Comparison of ENCODE assay signal across 30 mouse cellular contexts in genomic region chr1:162882681-162883080, GRCm38 (mm10). TPM values are rescaled to one million over a fixed set of nuclear protein-coding genes. Genes with fewer than 3 reads are reported as not detected.
DNase-seq lines count a peak whose midpoint lies in the region; ATAC-seq and TF ChIP-seq lines count a peak whose summit lies in the region.
"Had no signal": no experiment of that assay in that cellular context is flagged by ENCODE, and none has a peak within 500 bp of the region (broad histone marks: within the 10 kb centered on the region; RNA-seq: fewer than 3 reads in every experiment).

No protein-coding gene starts in this region.

- H3K4me3 ChIP-seq in heart, adult 2 months, result no peak overlapping the region
- no peak overlapping the region for H3K4me3 ChIP-seq in liver, adult 2 months (ENCODE audit: insufficient read depth, low read depth, low read length)
- no peak overlapping the region for H3K4me3 ChIP-seq in liver, postnatal 0 days (ENCODE audit: low read depth, low read length)
- H3K4me3 ChIP-seq in midbrain, embryonic 15.5 days, result no peak overlapping the region
- H3K4me3 ChIP-seq: heart, embryonic 15.5 days had no signal

- WGBS in heart, adult 2 months, result 63% methylated on average over 4 of the region's 4 CpGs
- 58% methylated on average over 4 of the region's 4 CpGs for WGBS in liver, adult 2 months
- 67% methylated on average over 4 of the region's 4 CpGs for WGBS in liver, postnatal 0 days (ENCODE audit: insufficient replicate concordance)
- WGBS in midbrain, embryonic 15.5 days, result 87% methylated on average over 4 of the region's 4 CpGs

- no peak overlapping the region for H3K9ac ChIP-seq in heart, adult 2 months (ENCODE audit: low read depth, low read length)
- no peak overlapping the region for H3K9ac ChIP-seq in liver, adult 2 months (ENCODE audit: low read depth, low read length)
- H3K9ac ChIP-seq in liver, postnatal 0 days (replicated peaks), result no peak overlapping the region
- no peak overlapping the region for H3K9ac ChIP-seq in midbrain, embryonic 15.5 days
- H3K9ac ChIP-seq: heart, embryonic 15.5 days; hindbrain, embryonic 14.5 days had no signal

- no peak overlapping the region for H3K4me2 ChIP-seq in liver, postnatal 0 days (ENCODE audit: low read depth, low read length)
- no peak overlapping the region for H3K4me2 ChIP-seq in midbrain, embryonic 15.5 days
- H3K4me2 ChIP-seq: heart, embryonic 11.5 days; heart, embryonic 15.5 days; hindbrain, embryonic 14.5 days had no signal

- no peak for TF ChIP-seq EP300 in heart, adult 2 months (IDR thresholded peaks at IDR 0.05; ENCODE audit: insufficient read depth, low read depth, low read length)
- TF ChIP-seq EP300 in liver, postnatal 0 days (IDR thresholded peaks at IDR 0.05; ENCODE audit: low read depth), result no peak

- no peaks in the 10 kb centered on the region for H3K9me3 ChIP-seq in liver, postnatal 0 days (ENCODE audit: low read length)
- no peaks in the 10 kb centered on the region for H3K9me3 ChIP-seq in midbrain, embryonic 15.5 days
- H3K9me3 ChIP-seq: heart, embryonic 15.5 days had no signal

- H3K4me1 ChIP-seq in heart, adult 2 months (ENCODE audit: control insufficient read depth, insufficient read depth, low read length), result peaks cover 5% of the 10 kb centered on the region
- H3K4me1 ChIP-seq in liver, adult 2 months (ENCODE audit: control insufficient read depth, insufficient read depth, low read length), result peaks cover 3% of the 10 kb centered on the region; the same call in 1 of the 2 replicates
- H3K4me1 ChIP-seq in liver, postnatal 0 days (ENCODE audit: insufficient read depth), result peaks cover 4% of the 10 kb centered on the region; the same call in 1 of the 2 replicates
- no peaks in the 10 kb centered on the region for H3K4me1 ChIP-seq in midbrain, embryonic 15.5 days
- H3K4me1 ChIP-seq: heart, embryonic 15.5 days had no signal

- peak in 1 of 2 experiments; percentile 28 for DNase-seq in heart, adult 2 months
- no peak for DNase-seq in heart, adult 8-10 months (ENCODE audit: low spot score)
- peak; percentile 25 for DNase-seq in liver, adult 2 months (ENCODE audit: extremely low read depth, low read depth, low spot score)
- no peak for DNase-seq in liver, postnatal 0 days
- DNase-seq in fibroblast of lung, adult 2 months (ENCODE audit: low read depth), result peak; percentile 65
- DNase-seq: adrenal gland, postnatal 10 days; adrenal gland, postnatal 36 days; cerebellum, adult 18-20 months; cerebellum, adult 9-10 months; cerebellum, postnatal 14 days; gastrocnemius, postnatal 25 days; kidney, adult 18-20 months had no signal

- ATAC-seq in liver, postnatal 0 days, result no peak
- ATAC-seq in midbrain, embryonic 15.5 days (replicated peaks), result no peak
- ATAC-seq: activated CD4-positive, CD25-positive, alpha-beta regulatory T cell, adult 4 months; CD4-positive, CD25-positive, alpha-beta regulatory T cell, adult 4 months; forebrain, embryonic 14.5 days; hindbrain, postnatal 0 days; inflammation-experienced regulatory T-cells, adult 6 months; intestine, embryonic 16.5 days had no signal

- peak overlapping the region; percentile 9 for H3K27ac ChIP-seq in heart, adult 2 months
- H3K27ac ChIP-seq in liver, adult 2 months (replicated peaks; ENCODE audit: insufficient read depth, low read depth, low read length), result no peak overlapping the region
- no peak overlapping the region for H3K27ac ChIP-seq in liver, postnatal 0 days (ENCODE audit: low read depth)
- no peak overlapping the region for H3K27ac ChIP-seq in midbrain, embryonic 15.5 days
- H3K27ac ChIP-seq: heart, embryonic 15.5 days; hindbrain, embryonic 14.5 days; hindbrain, postnatal 0 days had no signal

- TF ChIP-seq POLR2A in heart, adult 2 months (IDR thresholded peaks at IDR 0.05; ENCODE audit: insufficient read depth, low read depth, low read length), result peak; percentile 22; the same call in 1 of the 2 replicates
- TF ChIP-seq POLR2A in liver, adult 2 months (IDR thresholded peaks at IDR 0.05; ENCODE audit: extremely low read depth, insufficient read depth, low read length), result no peak

- H3K27me3 ChIP-seq in heart, adult 2 months (ENCODE audit: control insufficient read depth, insufficient read depth, low read length), result no peaks in the 10 kb centered on the region
- no peaks in the 10 kb centered on the region for H3K27me3 ChIP-seq in liver, adult 2 months (ENCODE audit: control insufficient read depth, insufficient read depth, low read length)
- H3K27me3 ChIP-seq in liver, postnatal 0 days (ENCODE audit: insufficient read depth, low read length), result no peaks in the 10 kb centered on the region
- H3K27me3 ChIP-seq in midbrain, embryonic 15.5 days (replicated peaks), result no peaks in the 10 kb centered on the region
- H3K27me3 ChIP-seq: heart, embryonic 15.5 days had no signal

- intact Hi-C loops in heart, adult 2 months (cut with DNase I), result no loop called here

- H3K36me3 ChIP-seq in heart, adult 2 months (ENCODE audit: control insufficient read depth, insufficient read depth, low read length), result peaks cover 12% of the 10 kb centered on the region
- H3K36me3 ChIP-seq in liver, adult 2 months (ENCODE audit: control insufficient read depth, insufficient read depth, low read length), result 0 out of 2 replicates have a peak, but pooled peaks cover 2% of the 10 kb centered on the region
- no peaks in the 10 kb centered on the region for H3K36me3 ChIP-seq in liver, postnatal 0 days (replicated peaks; ENCODE audit: insufficient read depth, low read length)
- H3K36me3 ChIP-seq in midbrain, embryonic 15.5 days (replicated peaks), result no peaks in the 10 kb centered on the region
- H3K36me3 ChIP-seq: heart, embryonic 15.5 days had no signal

- no peak for TF ChIP-seq CTCF in heart, adult 2 months (IDR thresholded peaks at IDR 0.05)
- TF ChIP-seq CTCF in liver, adult 2 months (IDR thresholded peaks at IDR 0.05; ENCODE audit: low read depth, low read length), result no peak
- no peak for TF ChIP-seq CTCF in liver, postnatal 0 days (IDR thresholded peaks at IDR 0.05; ENCODE audit: low read depth)

- H3K79me2 ChIP-seq in heart, adult 2 months (replicated peaks; ENCODE audit: control insufficient read depth, insufficient read depth, low read length), result no peaks in the 10 kb centered on the region
- no peaks in the 10 kb centered on the region for H3K79me2 ChIP-seq in liver, adult 2 months (ENCODE audit: control insufficient read depth, insufficient read depth, low read length)

RNA-seq across cellular contexts. Expression of gene Fmo2, which starts 15.8 kb away (rescaled TPM):
- total RNA-seq in heart, adult 2 months (2021), result 10 to 100 TPM; 35.5 to 52.9 TPM
- 17.9 and 24.3 TPM in 2 replicates for polyA plus RNA-seq in heart, adult 2 months (2012; rRNA removed)
- 10 to 100 TPM; 39.6 to 65.4 (median 54.4) TPM for total RNA-seq in heart, adult 8-10 months (2022)
- 49.1 and 52.6 TPM in 2 replicates for total RNA-seq in liver, adult 2 months (2014; rRNA removed)
- polyA plus RNA-seq in liver, adult 2 months (2012; rRNA removed), result 7.8 and 10.4 TPM in 2 replicates
- polyA plus RNA-seq in liver, postnatal 0 days (2015; fragmentation: Nextera tagmentation; extraction: Ambion mirVana), result 0.55 and 0.62 TPM in 2 replicates
- 0.22 TPM in 1 of 2 replicates, not detected in the other for polyA plus RNA-seq in midbrain, embryonic 15.5 days (2015; fragmentation: Nextera tagmentation; extraction: Ambion mirVana)
- total RNA-seq: MEL had no signal
- polyA plus RNA-seq: activated CD4-positive, CD25-positive, alpha-beta regulatory T cell, adult 4 months; C2C12; CD4-positive, CD25-positive, alpha-beta regulatory T cell, adult 4 months; embryonic facial prominence, embryonic 11.5 days; inflammation-experienced regulatory T-cells, adult 6 months had no signal

RNA-seq across cellular contexts. Expression of gene Fmo1, which starts 16.3 kb away (rescaled TPM):
- total RNA-seq in heart, adult 2 months (2021), result 10 to 100 TPM; 33.4 to 33.6 TPM
- polyA plus RNA-seq in heart, adult 2 months (2012; rRNA removed), result 41.4 and 43.1 TPM in 2 replicates
- 10 to 100 TPM; 31.3 to 36.7 (median 35.1) TPM for total RNA-seq in heart, adult 8-10 months (2022)
- 187 and 242 TPM in 2 replicates for total RNA-seq in liver, adult 2 months (2014; rRNA removed)
- polyA plus RNA-seq in liver, adult 2 months (2012; rRNA removed), result 152 and 171 TPM in 2 replicates
- polyA plus RNA-seq in liver, postnatal 0 days (2015; fragmentation: Nextera tagmentation; extraction: Ambion mirVana), result 49.7 and 51.5 TPM in 2 replicates
- polyA plus RNA-seq in midbrain, embryonic 15.5 days (2015; fragmentation: Nextera tagmentation; extraction: Ambion mirVana), result 23.3 and 32.1 TPM in 2 replicates

RNA-seq across cellular contexts. Expression of gene Fmo6, which starts 54.6 kb away (rescaled TPM):
- not detected for total RNA-seq in heart, adult 2 months (2021)
- polyA plus RNA-seq in heart, adult 2 months (2012; rRNA removed), result 0.53 TPM in 1 of 2 replicates, not detected in the other
- not detected for total RNA-seq in heart, adult 8-10 months (2022)
- total RNA-seq in liver, adult 2 months (2014; rRNA removed), result not detected in 2 replicates
- not detected in 2 replicates for polyA plus RNA-seq in liver, adult 2 months (2012; rRNA removed)
- polyA plus RNA-seq in liver, postnatal 0 days (2015; fragmentation: Nextera tagmentation; extraction: Ambion mirVana), result not detected in 2 replicates
- not detected in 2 replicates for polyA plus RNA-seq in midbrain, embryonic 15.5 days (2015; fragmentation: Nextera tagmentation; extraction: Ambion mirVana)
- total RNA-seq: adrenal gland, adult 18-20 months; adrenal gland, postnatal 10 days; adrenal gland, postnatal 36 days; gastrocnemius, adult 8-10 months; gastrocnemius, postnatal 25 days; heart, postnatal 14 days; hindbrain, postnatal 0 days; MEL had no signal
- polyA plus RNA-seq: activated CD4-positive, CD25-positive, alpha-beta regulatory T cell, adult 4 months; C2C12; CD4-positive, CD25-positive, alpha-beta regulatory T cell, adult 4 months; embryonic facial prominence, embryonic 11.5 days; forebrain, embryonic 11.5 days; forebrain, embryonic 14.5 days; heart, embryonic 11.5 days; heart, embryonic 15.5 days; hindbrain, embryonic 11.5 days; hindbrain, embryonic 14.5 days; hindbrain, postnatal 0 days; inflammation-experienced regulatory T-cells, adult 6 months; intestine, embryonic 16.5 days had no signal

Comparison
In these comparisons a context has a peak if more than half of its experiments do, and no peak if none do; other contexts are left out.
1. DNase-seq: peak in liver, adult 2 months (single experiment) and fibroblast of lung, adult 2 months (single experiment); none in heart, adult 8-10 months (single experiment) and liver, postnatal 0 days (single experiment).